Mouse (Mus musculus) layer of hippocampus, adult 8-10 months (tissue): ENCODE measurements around the gene Arl5a. TPM values are rescaled to one million over a fixed set of nuclear protein-coding genes. Genes with fewer than 3 reads are reported as not detected.

Source experiments
- DNase-seq, 2 experiments: peaks; one replicate each; pipeline ENCODE4 v3.0.0; 2022; ENCODE audit warnings: low spot score in 2 of 2
- total RNA-seq, 4 experiments: library from RNA; stranded (reverse); gene quantifications; 2 replicates each; pipeline ENCODE4 v1.2.4; 2022

Gene Arl5a
- total RNA-seq, 4 experiments from 2014 or later: 55.1 to 67.2 (median 61.6) TPM

DNA sequence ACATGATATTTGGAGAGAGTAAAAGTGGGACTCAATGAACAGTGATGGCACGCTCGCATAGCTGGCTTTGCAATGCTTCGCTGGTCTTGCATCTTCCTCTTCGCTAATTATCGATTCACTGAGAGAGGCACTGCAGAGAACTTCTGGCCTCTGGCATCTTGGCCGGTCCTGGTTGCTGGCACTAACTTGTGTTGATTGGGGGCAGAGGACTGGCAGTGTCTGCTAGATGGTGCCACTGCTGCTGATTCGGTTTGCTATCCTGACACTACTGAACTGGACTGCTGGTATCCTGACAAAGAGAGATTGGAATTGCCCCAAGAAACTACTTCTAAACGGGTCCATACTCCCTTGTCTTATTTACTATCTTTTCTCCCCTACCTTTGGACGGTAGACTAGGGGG is 63.6 kb downstream of the Arl5a start:
- DNase-seq: no peak

DNA sequence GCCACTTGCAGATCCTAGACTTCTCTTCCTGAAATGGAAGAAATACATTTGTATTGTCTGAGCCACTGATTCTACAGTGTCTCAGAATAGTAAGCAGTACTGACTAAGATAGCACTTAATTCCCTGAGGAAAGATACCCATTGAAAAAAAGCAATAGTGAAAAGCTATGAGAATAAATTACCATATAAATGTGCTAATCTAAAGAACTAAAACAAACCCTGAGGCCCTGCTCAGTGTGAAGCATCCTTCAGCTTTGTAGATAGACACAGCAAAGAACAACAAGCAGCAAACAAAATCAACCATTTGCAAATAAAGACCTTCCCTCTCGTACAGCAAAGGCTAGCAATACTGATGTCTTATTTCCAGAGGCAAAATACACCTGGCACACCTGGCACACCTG is 65.0 kb downstream of the Arl5a start:
- DNase-seq: no peak

DNA sequence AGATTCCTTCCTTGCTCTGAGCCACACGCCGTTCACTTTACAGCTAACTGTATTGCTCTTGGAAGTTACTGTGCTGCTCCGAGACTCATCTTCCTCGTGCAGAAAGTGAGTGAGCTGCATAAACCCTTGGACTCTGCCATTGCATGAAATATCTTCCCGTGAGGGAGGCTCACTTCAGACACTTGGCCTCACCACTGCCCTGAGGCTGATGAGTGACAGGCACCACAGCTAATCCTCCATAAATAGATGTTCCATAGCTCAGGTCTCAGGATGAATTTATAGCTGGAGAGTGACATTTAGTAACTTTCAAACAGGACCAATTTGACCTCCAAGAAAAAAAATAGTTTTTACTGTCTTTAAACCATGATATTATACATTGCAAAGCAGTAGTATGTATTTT is 66.5 kb downstream of the Arl5a start:
- DNase-seq: no peak

DNA sequence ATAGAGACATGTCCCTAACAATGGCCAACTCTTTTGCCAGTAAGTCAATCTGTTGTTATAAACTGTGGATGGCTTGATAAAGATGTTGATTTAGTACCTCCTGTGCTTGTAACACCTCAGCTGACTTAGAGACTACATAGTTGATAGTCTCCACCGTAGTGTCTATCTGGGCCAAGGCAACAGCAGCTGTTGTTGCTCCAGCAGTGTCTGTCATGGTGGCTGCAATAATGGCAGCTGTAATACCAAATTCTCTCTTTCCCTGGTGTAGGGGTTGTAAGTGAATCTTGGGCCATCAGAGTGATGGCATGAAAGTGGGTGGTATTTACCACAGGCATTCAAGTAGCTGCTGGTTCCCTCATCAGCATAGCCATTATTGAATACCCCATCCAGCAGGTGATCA is 73.7 kb downstream of the Arl5a start:
- no peak for DNase-seq

Other genes starting within 250 kb of the Arl5a start
- gene Neb, start 46.4 kb downstream of the Arl5a start, total RNA-seq: 1 to 10 TPM; 1.2 to 2.5 (median 1.8) TPM